Mouse (Mus musculus) induced T-regulatory cell, adult 2 months (primary cell): Measurements from ENCODE around the gene Psmb11.

Experiments used
- DNase-seq: peaks from one replicate; pipeline ENCODE4 v3.0.0-alpha.2; 2012; ENCODE audit warnings: low read depth

Gene Psmb11

DNA sequence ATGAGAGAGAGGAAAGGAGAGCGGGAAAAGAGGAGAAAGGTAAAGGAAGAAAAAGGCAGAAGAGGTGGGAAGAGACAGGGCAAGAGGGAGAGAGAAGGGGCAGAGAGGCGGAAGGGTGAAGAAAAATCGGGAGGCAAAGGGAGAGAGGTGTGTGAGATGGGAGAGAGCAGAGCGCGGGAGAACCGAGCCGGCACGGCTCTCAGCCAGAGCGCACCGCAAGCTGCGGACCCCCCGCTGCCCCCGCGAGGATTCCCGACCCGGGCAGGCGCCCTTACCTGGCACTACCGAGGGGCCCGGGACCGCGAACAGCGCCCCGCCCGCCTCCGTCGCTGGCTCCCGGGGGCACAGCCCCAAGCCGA, 19.7 kb downstream of the Psmb11 start, which contains the start of gene Gm17606:
Gene Gm17606 (plus strand): TSS at position 7 of the 359 bp plus-strand sequence.
- no peak for DNase-seq

DNA sequence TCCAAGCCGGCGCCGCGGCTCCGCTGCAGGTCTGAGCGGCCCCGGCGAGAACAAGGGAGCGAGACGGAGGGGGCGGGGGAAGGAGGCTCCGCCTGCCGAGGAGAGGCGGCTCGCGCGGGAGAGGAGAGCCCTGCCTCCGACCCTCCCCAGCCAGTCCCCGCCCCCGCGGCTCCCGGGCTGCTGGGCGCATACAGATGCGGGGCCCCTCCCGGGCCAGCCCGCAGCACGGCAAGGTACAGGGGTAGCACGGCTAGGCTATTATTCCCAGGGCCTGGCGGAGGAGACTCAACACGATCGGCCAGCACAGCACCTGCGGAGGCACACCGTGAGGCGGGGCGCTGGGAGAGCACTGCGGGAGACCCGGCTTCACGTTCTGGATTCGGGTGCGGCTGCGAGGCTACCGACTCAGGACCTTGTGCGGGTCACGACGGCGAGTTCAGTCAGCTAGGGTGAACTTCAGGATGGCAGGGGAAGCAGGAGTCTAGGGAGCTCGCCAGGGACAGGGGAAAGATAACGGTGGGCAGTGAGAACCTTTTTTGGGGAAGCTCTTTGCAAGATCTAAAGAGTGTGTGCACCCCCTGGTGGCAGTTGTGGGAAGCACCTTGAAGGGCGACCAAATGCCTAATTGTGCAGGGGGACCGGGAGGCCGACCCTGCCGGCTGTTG, 20.2 kb downstream of the Psmb11 start, which contains the start of gene Cdh24:
Gene Cdh24 (minus strand): TSS at position 60 of the 665 bp plus-strand sequence.
- DNase-seq: peak; percentile 94

DNA sequence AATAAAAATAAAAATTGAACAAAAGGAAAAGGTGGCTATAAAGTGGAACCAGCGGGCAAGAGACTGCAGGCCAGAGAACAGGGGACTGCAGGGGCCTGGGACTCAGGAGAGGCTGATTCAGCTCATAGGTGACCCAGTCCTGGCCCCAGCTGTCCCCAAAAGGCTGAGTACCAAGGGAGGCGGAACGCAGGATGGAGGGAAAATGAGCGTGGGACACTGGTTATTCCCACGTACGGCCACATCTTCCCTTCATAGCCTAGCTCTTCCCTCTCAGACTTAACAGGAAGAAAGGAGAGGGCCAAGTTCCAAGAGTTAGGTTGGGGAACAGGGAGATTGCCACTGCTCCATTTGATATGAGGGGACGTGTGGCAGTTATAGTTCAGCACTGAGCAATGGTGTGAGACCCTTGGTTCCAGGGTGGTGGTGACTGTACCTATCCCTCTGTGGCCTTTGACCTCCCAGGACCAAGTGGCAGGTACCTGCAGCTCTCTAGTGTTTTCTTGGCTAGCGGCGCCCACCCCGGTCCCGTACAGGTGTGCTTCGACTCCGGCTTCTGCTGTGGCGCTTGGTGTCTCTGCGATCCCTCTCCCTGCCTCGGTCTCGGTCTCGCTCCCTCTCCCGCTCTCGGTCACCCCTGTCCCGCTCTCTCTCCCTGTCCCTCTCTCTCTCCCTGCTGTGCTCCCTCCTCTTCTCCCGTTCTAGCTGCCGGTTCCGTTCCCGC, 21.2 kb downstream of the Psmb11 start:
- peak; percentile 30 for DNase-seq

DNA sequence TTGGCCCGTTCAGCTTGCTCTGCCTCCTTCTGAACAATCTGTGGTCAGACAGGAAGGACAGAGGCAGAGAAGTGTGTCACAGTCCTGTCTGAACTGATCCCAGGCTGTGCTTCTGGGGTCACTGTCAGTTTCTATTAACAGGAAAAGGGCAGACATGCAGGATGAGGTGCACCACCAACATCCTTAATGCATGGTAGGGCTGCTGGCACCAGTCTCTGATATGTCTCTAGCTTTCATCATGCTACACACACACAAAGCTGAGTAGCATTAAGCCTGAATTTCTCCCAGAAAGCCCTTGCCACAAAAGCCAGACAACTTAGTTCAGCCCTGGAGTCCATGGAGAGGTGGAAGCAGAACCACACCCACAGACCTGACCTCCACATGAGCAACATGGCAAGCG, 21.8 kb downstream of the Psmb11 start:
- no peak for DNase-seq

DNA sequence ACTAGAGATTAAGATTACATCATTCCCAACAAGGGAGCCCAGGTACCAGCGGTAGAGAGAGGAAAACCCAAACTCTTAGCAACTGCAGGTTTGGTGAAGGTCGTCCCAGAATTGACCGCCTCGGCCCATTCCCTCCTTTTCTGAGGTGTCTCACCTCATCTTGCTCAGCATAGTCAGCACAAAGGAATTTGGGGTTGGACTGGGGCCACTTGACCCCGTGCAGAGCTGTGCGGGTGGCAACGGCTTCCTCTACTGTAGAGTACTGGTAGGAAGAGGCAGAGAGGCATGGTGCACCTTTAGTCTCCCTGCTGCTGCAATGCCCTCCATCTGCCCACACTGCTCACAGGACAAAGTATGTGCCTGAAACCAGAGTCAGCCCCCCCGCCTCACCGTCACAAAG, 23.1 kb downstream of the Psmb11 start:
- no peak for DNase-seq

DNA sequence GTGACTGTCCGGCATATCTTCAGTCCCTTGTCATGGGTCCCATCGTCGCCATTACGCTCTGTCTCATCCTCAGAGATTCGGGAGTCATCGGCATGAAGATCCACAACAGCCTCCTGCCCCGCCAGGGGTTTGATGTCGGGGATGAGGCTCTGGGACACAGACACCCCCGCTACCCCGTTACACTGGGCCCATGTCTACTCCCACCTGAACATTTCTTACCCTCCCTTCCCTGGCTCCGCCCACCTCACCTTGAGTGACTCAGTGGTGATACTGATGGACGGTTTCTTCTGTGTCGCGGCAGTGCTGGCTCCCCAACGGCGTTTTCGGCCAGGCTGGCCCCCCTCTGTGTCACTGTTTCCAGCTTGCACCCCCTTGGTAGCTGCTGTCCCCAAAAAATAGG, 25.2 kb downstream of the Psmb11 start:
- DNase-seq: no peak

DNA sequence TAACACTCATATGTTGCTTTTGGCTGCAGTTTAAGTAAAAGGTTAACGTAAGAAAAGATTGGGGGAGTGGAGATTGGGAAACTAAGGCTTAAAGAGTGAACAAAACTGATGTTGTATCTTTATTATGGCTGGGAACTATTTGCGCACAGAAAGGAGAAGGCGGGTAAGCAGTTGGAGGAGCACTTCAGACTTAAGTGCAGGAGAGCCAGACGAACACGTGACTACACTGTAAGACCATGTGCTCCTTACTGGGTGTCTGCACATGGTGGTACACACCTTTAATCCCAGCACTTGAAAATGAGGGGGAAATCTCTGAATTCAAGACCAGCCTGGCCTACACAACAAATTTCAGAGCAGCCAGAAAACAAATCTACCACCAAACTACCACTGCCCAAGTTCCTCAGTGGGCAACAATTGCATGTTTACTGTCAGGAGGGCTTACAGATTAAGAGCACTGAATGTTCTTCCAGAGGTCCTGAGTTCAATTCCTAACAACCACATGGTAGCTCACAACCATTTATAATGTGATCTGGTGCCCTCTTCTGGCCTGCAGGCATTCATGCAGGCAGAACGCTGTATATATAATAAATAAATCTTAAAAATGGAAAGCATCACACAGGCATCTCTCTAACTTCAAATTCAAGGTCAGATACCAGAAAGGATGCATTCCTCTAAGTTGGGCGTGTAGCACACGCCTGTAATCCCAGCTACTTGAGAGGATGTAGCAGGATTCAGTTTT, 25.8 kb downstream of the Psmb11 start:
- peak; percentile 39 for DNase-seq

DNA sequence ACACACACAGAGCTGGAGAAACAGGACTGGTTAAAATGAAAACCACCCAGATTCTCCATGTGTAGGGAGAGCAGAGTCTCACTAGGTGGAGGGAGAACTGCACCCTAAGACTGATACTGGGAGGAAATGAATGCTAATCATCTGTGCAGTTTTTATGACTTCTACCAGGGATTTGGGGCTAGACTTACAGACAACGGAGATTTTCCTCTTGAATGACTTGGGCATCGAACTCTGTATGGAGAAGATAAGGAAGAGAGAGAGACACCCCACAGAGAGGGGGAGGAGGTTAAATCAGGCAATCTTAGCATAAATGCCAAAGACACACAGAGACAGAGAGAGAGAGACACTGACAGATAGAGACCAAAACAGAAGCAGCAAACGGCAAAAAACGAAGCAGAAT, 26.7 kb downstream of the Psmb11 start:
- no peak for DNase-seq

DNA sequence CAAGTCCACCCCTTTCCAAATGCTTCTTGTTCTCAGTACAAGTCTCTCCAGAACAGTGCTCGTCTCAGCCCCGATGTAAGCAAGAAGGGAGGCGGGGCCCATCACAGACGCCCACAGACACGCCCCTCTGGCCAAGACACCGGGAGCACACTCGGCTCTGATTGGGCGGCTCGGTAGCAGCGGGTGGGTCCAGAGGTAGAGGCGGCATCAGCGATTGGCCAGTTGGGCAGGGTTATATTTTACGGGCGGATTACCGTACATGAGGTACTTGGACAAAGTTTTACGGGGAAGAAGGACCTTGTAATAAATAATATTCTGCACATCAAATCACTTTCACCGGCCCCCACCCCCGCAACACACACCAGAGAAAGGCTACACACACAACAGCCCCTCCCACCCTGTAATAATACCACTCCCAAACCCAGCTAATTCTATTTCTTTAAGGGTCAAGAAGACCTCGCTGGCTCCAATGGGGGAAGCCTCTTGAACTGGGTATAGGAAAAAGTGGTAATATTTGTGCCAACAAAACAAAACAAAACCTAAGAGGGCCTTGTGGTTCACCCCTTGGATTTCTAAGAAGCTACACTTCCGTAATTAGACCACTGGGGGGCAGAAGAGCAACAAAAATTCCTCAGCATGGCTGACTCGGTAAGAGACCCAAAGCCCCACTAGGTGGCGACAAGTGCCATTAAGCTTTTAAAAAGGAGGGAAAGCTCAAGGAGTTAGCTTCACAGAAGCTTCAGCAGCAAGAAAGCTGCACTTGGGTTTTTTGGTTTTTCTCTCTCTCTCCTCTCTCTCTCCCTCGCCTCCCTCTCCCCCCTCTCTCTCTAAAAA, 29.6 kb downstream of the Psmb11 start:
- DNase-seq: peak; percentile 97

DNA sequence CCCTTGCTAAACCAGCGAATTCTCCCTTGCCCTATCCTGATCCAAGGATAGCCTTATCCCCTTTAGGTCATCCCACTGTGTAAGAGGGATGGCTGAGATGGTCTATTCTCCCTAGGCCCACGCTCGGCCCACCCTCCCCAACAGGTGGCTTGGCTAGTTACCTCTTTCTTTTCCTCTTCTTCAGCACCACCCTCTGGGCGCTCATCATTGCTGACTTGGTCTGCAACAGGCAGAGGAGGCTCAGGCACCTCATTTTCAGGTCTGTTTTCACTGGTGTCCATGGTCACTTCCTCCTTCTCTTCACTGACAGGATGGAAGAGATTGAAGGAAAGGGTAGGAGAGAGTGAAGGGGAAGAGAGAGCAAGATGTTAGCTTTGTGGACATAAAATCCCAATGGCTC, 30.3 kb downstream of the Psmb11 start:
- no peak for DNase-seq

DNA sequence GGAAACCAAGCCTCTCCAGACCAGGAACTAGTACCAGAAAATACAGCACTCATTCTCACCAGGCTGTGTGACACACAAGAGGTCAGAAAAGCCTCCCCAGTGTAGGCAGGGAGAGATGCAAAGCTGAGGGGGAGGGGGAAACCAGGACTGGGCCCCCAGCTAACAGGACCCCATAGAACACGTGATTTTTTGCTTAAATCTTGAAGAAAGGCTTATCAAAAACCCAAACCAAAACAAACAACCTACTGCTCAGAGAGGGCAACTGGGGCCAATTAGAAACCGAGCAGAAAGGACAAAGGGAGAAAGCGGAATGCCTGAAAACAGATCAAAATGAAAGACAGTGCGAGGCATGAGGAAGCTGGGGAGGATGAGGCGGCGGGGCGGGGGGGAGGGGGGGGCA, 31.6 kb downstream of the Psmb11 start:
- peak; percentile 40 for DNase-seq

DNA sequence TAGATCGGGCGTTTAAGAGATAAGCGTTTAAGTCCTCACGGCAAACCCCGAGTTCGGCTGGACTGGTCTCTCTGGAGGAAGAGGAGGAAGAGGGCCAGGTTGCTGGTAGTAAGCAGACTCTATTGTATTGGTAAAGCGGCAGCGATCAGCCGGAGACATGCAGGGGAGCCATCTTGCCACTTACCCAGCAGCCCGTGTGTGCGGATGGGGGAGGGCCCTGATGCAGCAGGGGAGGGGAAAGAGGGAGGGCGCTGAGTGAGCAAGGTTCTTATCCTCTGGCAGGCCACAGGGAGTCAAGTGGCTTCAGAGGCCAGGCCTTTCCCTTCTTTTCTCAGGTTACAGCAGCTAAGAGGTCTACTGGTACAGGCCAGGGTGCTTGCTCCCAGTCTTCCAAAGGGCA, 32.3 kb downstream of the Psmb11 start:
- peak; percentile 87 for DNase-seq

DNA sequence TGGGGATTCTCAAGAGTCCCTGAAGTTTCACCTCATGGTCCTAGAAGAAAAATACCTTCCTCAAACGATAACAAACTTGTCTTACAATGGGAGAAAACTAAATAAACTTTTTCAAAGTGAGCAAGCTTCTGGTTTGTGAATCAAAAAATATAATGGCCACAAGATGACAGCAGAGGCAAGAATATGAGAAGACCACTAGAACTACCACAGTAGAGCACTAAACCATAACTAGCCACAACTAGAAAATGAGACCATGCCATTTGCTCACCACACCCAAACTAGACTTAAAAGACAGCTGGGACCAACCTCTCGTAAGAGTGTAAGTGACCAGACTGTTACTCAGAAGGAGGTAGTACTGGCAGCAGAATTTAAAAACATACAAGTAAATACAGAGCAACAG, 38.8 kb downstream of the Psmb11 start:
- no peak for DNase-seq

DNA sequence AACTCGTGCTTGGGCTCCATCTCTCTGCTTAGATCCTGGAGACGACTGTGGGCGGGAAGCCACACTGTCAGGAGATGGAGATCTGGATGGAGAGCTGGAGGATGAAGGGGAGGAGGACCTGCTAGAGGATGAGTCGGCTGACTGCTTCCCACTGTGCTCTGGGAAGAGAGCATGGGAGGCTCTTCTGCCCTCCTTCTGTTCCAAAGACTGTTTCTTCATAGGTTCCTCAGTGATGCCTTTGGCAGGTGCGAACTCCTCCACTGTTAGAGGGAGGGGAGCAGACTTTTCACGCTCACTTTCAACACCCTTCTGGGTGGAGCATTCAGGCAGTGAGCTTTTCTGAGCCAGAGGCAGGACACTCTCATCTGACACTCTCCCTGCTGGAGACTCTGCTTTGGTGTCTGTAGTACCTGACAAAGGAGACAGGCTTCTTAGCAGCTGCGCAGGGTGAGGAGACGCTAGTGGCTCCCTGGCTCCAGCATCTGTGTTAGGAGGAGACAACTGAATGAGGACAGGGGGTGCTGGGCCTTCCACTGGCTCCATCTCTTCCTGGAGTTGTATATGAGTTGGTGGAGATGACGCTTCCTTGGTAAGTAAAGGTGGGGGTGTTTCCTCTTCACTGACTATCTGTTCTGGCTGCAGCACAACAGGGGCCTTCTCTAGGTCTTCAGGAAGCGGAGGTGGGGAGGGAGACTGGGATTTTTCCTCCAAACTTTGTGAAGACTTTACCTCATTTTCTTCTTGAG, 43.4 kb downstream of the Psmb11 start:
- DNase-seq: no peak

DNA sequence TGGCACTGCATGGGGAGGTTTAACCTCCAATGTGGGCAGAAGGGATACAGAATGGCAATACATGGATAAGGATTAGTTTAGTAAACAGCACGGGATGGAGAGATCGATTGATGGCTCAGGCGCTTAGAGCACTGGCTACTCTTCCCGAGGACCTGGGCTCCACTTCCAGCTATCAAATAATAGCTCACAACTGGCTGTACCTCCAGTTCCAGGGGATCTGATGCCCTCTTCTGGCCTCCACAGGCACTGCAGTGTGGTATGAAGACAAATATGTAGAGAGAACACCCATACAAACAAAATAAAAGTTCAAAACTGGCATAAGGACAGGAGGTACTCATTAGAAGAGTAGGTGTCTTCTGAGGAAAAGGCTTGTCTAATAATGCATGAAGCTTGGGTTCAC, 48.1 kb downstream of the Psmb11 start:
- DNase-seq: peak; percentile 69

DNA sequence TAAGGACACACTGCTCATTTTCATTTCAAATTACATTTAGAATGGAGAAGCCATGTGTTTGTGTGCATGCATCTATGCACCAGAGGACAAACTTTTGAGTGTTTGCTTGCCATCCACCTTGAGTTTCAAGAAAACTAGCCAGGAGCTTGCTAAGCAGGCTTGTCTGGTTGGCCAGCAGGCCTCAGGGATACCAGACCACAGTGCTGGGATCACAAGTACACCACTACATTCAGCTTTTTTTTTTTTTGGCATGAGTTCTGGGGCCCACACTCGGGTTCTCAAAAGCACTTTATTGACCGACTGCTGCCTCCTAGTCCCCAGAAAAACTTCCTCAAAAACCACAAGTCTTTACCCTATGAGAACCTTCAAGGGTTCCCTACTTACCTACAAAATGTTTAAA, 53.1 kb downstream of the Psmb11 start:
- DNase-seq: no peak

DNA sequence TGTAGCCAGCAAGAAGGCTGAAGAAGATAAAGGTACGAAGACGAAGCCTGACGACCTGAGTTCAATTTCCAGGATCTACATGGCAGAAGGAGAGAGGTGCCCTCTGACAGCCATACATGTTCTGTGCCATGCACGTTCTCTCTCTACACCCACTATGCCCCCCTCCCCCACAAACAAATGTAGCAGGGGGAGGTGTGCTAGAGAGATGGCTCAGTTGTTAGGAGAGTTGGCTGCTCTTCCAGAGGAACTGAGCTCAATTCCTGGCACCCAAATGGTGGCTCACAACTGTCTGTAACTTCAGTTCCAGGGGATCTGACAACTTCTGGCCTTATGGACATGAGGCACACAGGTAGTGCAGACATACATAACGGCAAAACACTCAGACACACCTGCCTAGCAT, 55.1 kb downstream of the Psmb11 start:
- no peak for DNase-seq

DNA sequence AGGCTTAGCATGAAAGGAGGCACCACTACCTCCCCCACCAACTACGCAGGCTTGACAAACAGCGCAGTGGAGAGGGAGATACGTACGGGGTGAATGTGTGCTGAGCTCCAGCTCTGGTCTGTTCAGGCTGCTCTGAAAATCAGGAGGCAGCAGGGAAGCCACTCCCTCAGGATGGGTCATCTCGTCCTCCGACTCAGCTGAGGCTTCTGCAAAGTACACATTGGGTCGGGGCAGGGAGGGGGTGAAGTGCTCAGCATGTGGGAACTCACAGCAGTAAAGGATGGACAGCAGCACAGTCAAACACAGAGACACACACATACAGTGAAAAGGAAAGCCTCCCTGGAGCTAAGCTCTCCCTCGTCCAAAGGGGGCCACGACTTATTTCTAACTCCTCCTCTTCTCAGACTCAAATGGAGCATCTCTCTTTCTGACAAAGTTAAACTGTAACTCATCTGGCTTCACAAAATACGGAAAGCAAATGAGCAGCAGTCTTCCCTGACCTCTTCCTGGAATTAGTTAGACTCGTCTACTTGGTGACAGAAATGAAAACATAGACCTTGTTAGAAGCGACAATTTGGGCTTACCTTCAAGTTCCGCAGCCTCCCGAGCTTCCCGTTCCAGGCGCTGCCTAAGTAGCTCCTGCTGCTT, 57.5 kb downstream of the Psmb11 start:
- no peak for DNase-seq
